8 mouse cellular contexts compared by ENCODE assay signal in genomic region chr15:90678985-90679759, GRCm38 (mm10). TPM values are rescaled to one million over a fixed set of nuclear protein-coding genes. Genes with fewer than 3 reads are reported as not detected.
DNase-seq lines count a peak whose midpoint lies in the region; ATAC-seq and TF ChIP-seq lines count a peak whose summit lies in the region.

Gene Cpne8 (minus strand): TSS chr15:90679432.

- TF ChIP-seq CTCF in heart, postnatal 0 days (IDR thresholded peaks at IDR 0.05; ENCODE audit: low read depth): no peak

- no peak within 1 kb of the TSS for H3K27ac ChIP-seq in forebrain, embryonic 15.5 days (replicated peaks)
- no peak within 1 kb of the TSS; the same call in 1 of the 2 replicates for H3K27ac ChIP-seq in heart, postnatal 0 days (ENCODE audit: low read depth)
- H3K27ac ChIP-seq in liver, embryonic 15.5 days (replicated peaks): no peak within 1 kb of the TSS
- no peak within 1 kb of the TSS for H3K27ac ChIP-seq in neural tube, embryonic 12.5 days

- peaks cover 16% of the 10 kb centered on the region for H3K4me1 ChIP-seq in forebrain, embryonic 15.5 days
- 0 out of 2 replicates have a peak, but pooled peaks cover 7% of the 10 kb centered on the region for H3K4me1 ChIP-seq in heart, postnatal 0 days (ENCODE audit: control insufficient read depth, insufficient read depth)
- H3K4me1 ChIP-seq in liver, embryonic 15.5 days (replicated peaks): no peaks in the 10 kb centered on the region
- peaks cover 15% of the 10 kb centered on the region for H3K4me1 ChIP-seq in neural tube, embryonic 12.5 days

- H3K9ac ChIP-seq in forebrain, embryonic 15.5 days (replicated peaks): peak within 1 kb of the TSS; percentile 62
- H3K9ac ChIP-seq in heart, postnatal 0 days (replicated peaks; ENCODE audit: low read depth, low read length): peak within 1 kb of the TSS; percentile 36
- H3K9ac ChIP-seq in liver, embryonic 15.5 days: no peak within 1 kb of the TSS
- peak within 1 kb of the TSS; percentile 56; the same call in 1 of the 2 replicates for H3K9ac ChIP-seq in neural tube, embryonic 12.5 days

- H3K27me3 ChIP-seq in forebrain, embryonic 15.5 days: peaks cover 9% of the 10 kb centered on the region; the same call in 1 of the 2 replicates
- H3K27me3 ChIP-seq in heart, postnatal 0 days (ENCODE audit: control insufficient read depth, insufficient read depth, low read length): no peaks in the 10 kb centered on the region
- H3K27me3 ChIP-seq in liver, embryonic 15.5 days: peaks cover 28% of the 10 kb centered on the region
- peaks cover 7% of the 10 kb centered on the region for H3K27me3 ChIP-seq in neural tube, embryonic 12.5 days (replicated peaks)

- peak; percentile 17 to 32 for DNase-seq in thymus, adult 18-20 months
- DNase-seq in thymus, postnatal 0 days (ENCODE audit: low spot score): no peak
- DNase-seq in heart, postnatal 0 days (ENCODE audit: low spot score): peak; percentile 29
- peak; percentile 74 to 83 for DNase-seq in kidney, postnatal 36 days
- DNase-seq in thymus, postnatal 14 days: peak; percentile 59

- under 1% methylated on average over 53 of the region's 56 CpGs for WGBS in forebrain, embryonic 15.5 days
- under 1% methylated on average over 43 of the region's 56 CpGs for WGBS in heart, postnatal 0 days
- WGBS in liver, embryonic 15.5 days (ENCODE audit: insufficient replicate concordance): under 1% methylated on average over 51 of the region's 56 CpGs
- under 1% methylated on average over 53 of the region's 56 CpGs for WGBS in neural tube, embryonic 12.5 days

- peak within 1 kb of the TSS; percentile 65 for H3K4me3 ChIP-seq in forebrain, embryonic 15.5 days
- peak within 1 kb of the TSS; percentile 63 for H3K4me3 ChIP-seq in heart, postnatal 0 days (ENCODE audit: low read depth, low read length)
- peak within 1 kb of the TSS; percentile 52 for H3K4me3 ChIP-seq in liver, embryonic 15.5 days (replicated peaks)
- peak within 1 kb of the TSS; percentile 58 for H3K4me3 ChIP-seq in neural tube, embryonic 12.5 days

- H3K36me3 ChIP-seq in forebrain, embryonic 15.5 days: no peaks in the 10 kb centered on the region
- no peaks in the 10 kb centered on the region for H3K36me3 ChIP-seq in heart, postnatal 0 days (replicated peaks; ENCODE audit: control insufficient read depth, insufficient read depth, low read length)
- H3K36me3 ChIP-seq in liver, embryonic 15.5 days (replicated peaks): no peaks in the 10 kb centered on the region
- no peaks in the 10 kb centered on the region for H3K36me3 ChIP-seq in neural tube, embryonic 12.5 days

- peak within 1 kb of the TSS; percentile 97 for H3K4me2 ChIP-seq in forebrain, embryonic 15.5 days (replicated peaks)
- H3K4me2 ChIP-seq in heart, postnatal 0 days (ENCODE audit: low read depth, low read length): peak within 1 kb of the TSS; percentile 81
- H3K4me2 ChIP-seq in liver, embryonic 15.5 days: peak within 1 kb of the TSS; percentile 62
- peak within 1 kb of the TSS; percentile 97 for H3K4me2 ChIP-seq in neural tube, embryonic 12.5 days (replicated peaks)

- TF ChIP-seq EP300 in heart, postnatal 0 days (IDR thresholded peaks at IDR 0.05; ENCODE audit: low read depth): no peak

- no peaks in the 10 kb centered on the region for H3K9me3 ChIP-seq in forebrain, embryonic 15.5 days
- no peaks in the 10 kb centered on the region for H3K9me3 ChIP-seq in heart, postnatal 0 days (replicated peaks; ENCODE audit: control insufficient read depth, low read length)
- H3K9me3 ChIP-seq in liver, embryonic 15.5 days (replicated peaks): no peaks in the 10 kb centered on the region
- H3K9me3 ChIP-seq in neural tube, embryonic 12.5 days: no peaks in the 10 kb centered on the region

- ATAC-seq in forebrain, embryonic 15.5 days (replicated peaks): peak; percentile 85
- peak; percentile 71 for ATAC-seq in heart, postnatal 0 days (ENCODE audit: insufficient read depth, low read depth)
- ATAC-seq in liver, embryonic 15.5 days (ENCODE audit: insufficient read depth): peak; percentile 51; the same call in 1 of the 2 replicates
- ATAC-seq in neural tube, embryonic 12.5 days (ENCODE audit: low FRiP score, low read depth): peak; percentile 84

RNA-seq across cellular contexts. Expression of gene Cpne8, which starts in this region (rescaled TPM):
- polyA plus RNA-seq in thymus, postnatal 0 days (2015; fragmentation: Nextera tagmentation; extraction: Ambion mirVana): 7.2 and 7.7 TPM in 2 replicates
- 7.1 and 7.2 TPM in 2 replicates for polyA plus RNA-seq in forebrain, embryonic 15.5 days (2015; fragmentation: Nextera tagmentation; extraction: Ambion mirVana)
- 2.3 and 4.6 TPM in 2 replicates for total RNA-seq in heart, postnatal 0 days (2014; rRNA removed; ENCODE audit: low replicate concordance)
- 3.3 and 3.6 TPM in 2 replicates for polyA plus RNA-seq in heart, postnatal 0 days (2015; fragmentation: Nextera tagmentation; extraction: Ambion mirVana)
- 1.5 and 1.8 TPM in 2 replicates for polyA plus RNA-seq in liver, embryonic 15.5 days (2015; fragmentation: Nextera tagmentation; extraction: Ambion mirVana)
- 7.2 and 7.3 TPM in 2 replicates for polyA plus RNA-seq in neural tube, embryonic 12.5 days (2016; fragmentation: Nextera tagmentation; extraction: Ambion mirVana)
